Mouse (Mus musculus) liver, adult 2 months (tissue): ENCODE measurements around the gene Fyttd1. TPM values are rescaled to one million over a fixed set of nuclear protein-coding genes. Genes with fewer than 3 reads are reported as not detected.

Experiments
- DNase-seq: peaks from one replicate; pipeline ENCODE4 v3.0.0-alpha.2; 2011; ENCODE audit warnings: low read depth, low spot score; ENCODE audit errors: extremely low read depth
- H3K27ac ChIP-seq: fragments of 200-500 bp; replicated peaks from 2 replicates; pipeline ENCODE4 v1.5.1; 2012; ENCODE audit warnings: low read depth, mild to moderate bottlenecking, control low read depth, inconsistent platforms, low read length; ENCODE audit not compliant: insufficient read depth
- H3K27me3 ChIP-seq: fragments of 200-500 bp; 2 replicates; pipeline ENCODE4 v1.6.1; 2012; ENCODE audit warnings: mild to moderate bottlenecking, moderate library complexity, low read length, inconsistent platforms; ENCODE audit not compliant: control insufficient read depth, insufficient read depth
- H3K36me3 ChIP-seq: fragments of 200-500 bp; 2 replicates; pipeline ENCODE4 v1.6.1; 2012; ENCODE audit warnings: low read length, inconsistent platforms; ENCODE audit not compliant: control insufficient read depth, insufficient read depth
- H3K4me1 ChIP-seq: fragments of 200-500 bp; 2 replicates; pipeline ENCODE4 v1.6.1; 2011; ENCODE audit warnings: low read length; ENCODE audit not compliant: control insufficient read depth, insufficient read depth
- H3K4me3 ChIP-seq: fragments of 200-500 bp; 2 replicates; pipeline ENCODE4 v1.5.1; 2011; ENCODE audit warnings: low read depth, mild to moderate bottlenecking, control low read depth, low read length, moderate library complexity; ENCODE audit not compliant: insufficient read depth
- H3K79me2 ChIP-seq: fragments of 200-500 bp; 2 replicates; pipeline ENCODE4 v1.6.1; 2012; ENCODE audit warnings: inconsistent platforms, mild to moderate bottlenecking, low read length, moderate library complexity; ENCODE audit not compliant: control insufficient read depth, insufficient read depth
- H3K9ac ChIP-seq: fragments of 200-500 bp; 2 replicates; pipeline ENCODE4 v1.6.1; 2012; ENCODE audit warnings: low read depth, mild to moderate bottlenecking, control low read depth, inconsistent platforms, low read length
- CTCF ChIP-seq: fragments of 200-500 bp; IDR thresholded peaks from 2 replicates; pipeline ENCODE4 v1.5.1; 2011; ENCODE audit warnings: low read depth, low read length, control low read depth
- POLR2A ChIP-seq: fragments of 200-500 bp; IDR thresholded peaks from 2 replicates; pipeline ENCODE4 v1.6.1; 2011; ENCODE audit warnings: low read length, control low read depth; ENCODE audit not compliant: insufficient read depth; ENCODE audit errors: extremely low read depth
- WGBS: fragments of 180-500 bp; shearing (Covaris S2); methylation state at CpG from one replicate; pipeline ENCODE4 v1.1.7; 2018; 5-methylcytosine and 5-hydroxymethylcytosine counted together
- polyA plus RNA-seq: library from polyadenylated mRNA; depleted of rRNA; stranded (reverse); fragments of >200 nt; gene quantifications from 2 replicates; pipeline ENCODE4 v1.2.3, GENCODE M21; 2012; rRNA removed
- total RNA-seq: library from RNA; depleted of rRNA; stranded (reverse); fragments of >200 nt; gene quantifications from 2 replicates; pipeline ENCODE4 v1.2.3, GENCODE M21; 2014; rRNA removed

Gene Fyttd1
- total and polyA plus RNA-seq, 2 experiments: 4.7 to 21.4 TPM

DNA sequence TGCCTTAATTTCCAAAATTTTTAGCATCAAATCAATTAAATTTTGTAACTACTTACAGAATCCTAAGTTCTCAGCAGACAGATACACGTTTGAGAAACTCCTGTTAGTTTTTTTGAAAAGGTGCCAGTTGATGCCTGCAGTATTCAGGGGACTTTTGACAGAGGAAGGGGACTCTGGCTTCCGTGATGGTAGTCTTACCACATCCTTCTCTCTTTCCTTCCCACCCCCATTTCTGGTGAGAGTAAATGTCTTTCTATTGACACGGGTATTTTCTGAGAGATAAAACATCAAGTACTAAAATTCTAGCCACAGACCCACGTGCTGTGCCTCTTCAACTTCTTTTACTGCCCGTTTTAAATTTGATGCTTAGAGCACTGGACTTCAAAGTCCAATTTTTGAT is 76.5 kb downstream of the Fyttd1 start:
- WGBS: 65% methylated on average over 5 of the region's 5 CpGs
- H3K79me2 ChIP-seq: no peaks in the 10 kb centered on the region; the same call in 1 of the 2 replicates
- no peaks in the 10 kb centered on the region for H3K27me3 ChIP-seq
- H3K4me3 ChIP-seq: no peak overlapping the region
- no peak for DNase-seq
- no peak overlapping the region for H3K9ac ChIP-seq
- TF ChIP-seq CTCF: no peak
- TF ChIP-seq POLR2A: no peak
- no peaks in the 10 kb centered on the region for H3K4me1 ChIP-seq
- peaks cover 6% of the 10 kb centered on the region; the same call in 1 of the 2 replicates for H3K36me3 ChIP-seq
- H3K27ac ChIP-seq: no peak overlapping the region

DNA sequence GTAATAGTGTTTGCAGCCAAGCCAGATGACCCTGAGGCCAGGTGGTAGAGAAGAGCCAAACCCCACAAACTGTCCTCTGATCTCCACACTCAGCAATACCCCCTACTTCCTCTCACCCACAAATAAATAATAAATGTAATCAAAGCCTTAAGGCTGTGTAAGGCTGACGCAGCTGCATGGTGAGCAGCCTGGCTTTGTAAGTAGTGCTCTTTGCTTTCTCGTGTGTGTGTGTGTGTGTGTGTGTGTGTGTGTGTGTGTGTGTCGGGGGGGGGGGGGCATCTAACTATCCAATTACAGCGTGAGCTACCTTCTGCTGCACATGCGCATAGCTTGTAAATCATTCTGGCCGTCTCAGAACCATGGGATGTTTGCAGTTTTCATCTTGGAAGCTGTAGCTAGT is 77.0 kb downstream of the Fyttd1 start:
- Histone ChIP-seq H3K27ac (no peak overlapping the region), H3K4me1 (no peaks in the 10 kb centered on the region), H3K36me3 (peaks cover 8% of the 10 kb centered on the region; the same call in 1 of the 2 replicates), H3K27me3 (no peaks in the 10 kb centered on the region), H3K79me2 (no peaks in the 10 kb centered on the region; the same call in 1 of the 2 replicates), H3K4me3 (no peak overlapping the region), H3K9ac (no peak overlapping the region)
- no peak for DNase-seq
- WGBS: 89% methylated on average over 6 of the region's 6 CpGs
- TF ChIP-seq CTCF (no peak), POLR2A (no peak)

GRCm38 (mm10) chr16:32956889-32957288 is 79.6 kb downstream of the Fyttd1 start:
- TF ChIP-seq POLR2A: no peak
- TF ChIP-seq CTCF: no peak
- H3K4me1 ChIP-seq: no peaks in the 10 kb centered on the region
- no peaks in the 10 kb centered on the region for H3K79me2 ChIP-seq
- no peaks in the 10 kb centered on the region for H3K27me3 ChIP-seq
- WGBS: 94% methylated on average over 5 of the region's 5 CpGs
- H3K9ac ChIP-seq: no peak overlapping the region
- no peak overlapping the region for H3K4me3 ChIP-seq
- peaks cover 18% of the 10 kb centered on the region for H3K36me3 ChIP-seq
- no peak overlapping the region for H3K27ac ChIP-seq
- DNase-seq: no peak

Other genes starting within 250 kb of the Fyttd1 start
- gene Tnk2, start 233.6 kb upstream of the Fyttd1 start, total RNA-seq: 1.9 and 4.9 TPM in 2 replicates
- 33.4 and 35.7 TPM in 2 replicates for gene Tnk2, start 233.6 kb upstream of the Fyttd1 start, polyA plus RNA-seq
- 0.18 TPM in 1 of 2 replicates, not detected in the other for gene Muc4, start 141.6 kb upstream of the Fyttd1 start, total RNA-seq
- 0.02 TPM in 2 replicates for gene Muc4, start 141.6 kb upstream of the Fyttd1 start, polyA plus RNA-seq
- not detected in 2 replicates for gene Muc20, start 80.1 kb upstream of the Fyttd1 start, total RNA-seq
- gene Muc20, start 80.1 kb upstream of the Fyttd1 start, polyA plus RNA-seq: not detected in 2 replicates
- not detected in 2 replicates for gene Smbd1, start 67.0 kb upstream of the Fyttd1 start, total RNA-seq
- gene Smbd1, start 67.0 kb upstream of the Fyttd1 start, polyA plus RNA-seq: not detected in 2 replicates
- gene Rubcn, start 266 bp downstream of the Fyttd1 start, total RNA-seq: 12.6 and 16.8 TPM in 2 replicates
- gene Rubcn, start 266 bp downstream of the Fyttd1 start, polyA plus RNA-seq: 15.0 and 17.0 TPM in 2 replicates
- 9.8 and 11.3 TPM in 2 replicates for gene Lrch3, start 36.6 kb downstream of the Fyttd1 start, total RNA-seq
- 3.7 and 5.3 TPM in 2 replicates for gene Lrch3, start 36.6 kb downstream of the Fyttd1 start, polyA plus RNA-seq
- gene Iqcg, start 178.7 kb downstream of the Fyttd1 start, total RNA-seq: 0.54 and 1.0 TPM in 2 replicates
- gene Iqcg, start 178.7 kb downstream of the Fyttd1 start, polyA plus RNA-seq: 0.55 TPM in 2 replicates
- 661 and 805 TPM in 2 replicates for gene Rpl35a, start 179.0 kb downstream of the Fyttd1 start, total RNA-seq
- gene Rpl35a, start 179.0 kb downstream of the Fyttd1 start, polyA plus RNA-seq: 111 and 115 TPM in 2 replicates
- 1.4 and 1.8 TPM in 2 replicates for gene Lmln, start 185.0 kb downstream of the Fyttd1 start, total RNA-seq
- gene Lmln, start 185.0 kb downstream of the Fyttd1 start, polyA plus RNA-seq: 0.78 and 0.81 TPM in 2 replicates